Mouse (Mus musculus) liver, embryonic 16.5 days (tissue): ENCODE data around the gene Gatc. TPM values are rescaled to one million over a fixed set of nuclear protein-coding genes. Genes with fewer than 3 reads are reported as not detected.

Source experiments
- ATAC-seq: fragments of 200-750 bp; cut with Nextera tagmentation; 2 replicates; pipeline ENCODE4 v1.8.0; 2017; ENCODE audit warnings: low read depth, mild to moderate bottlenecking, moderate number of reproducible peaks, moderate library complexity
- H3K27ac ChIP-seq: fragments of 300-500 bp; sonication (generic); 2 replicates; pipeline ENCODE4 v1.5.1; 2014; ENCODE audit warnings: mild to moderate bottlenecking, low read length
- H3K27me3 ChIP-seq: fragments of 300-500 bp; sonication (generic); 2 replicates; pipeline ENCODE4 v1.6.1; 2014; ENCODE audit warnings: low read depth, low read length, mixed read lengths; ENCODE audit not compliant: control insufficient read depth, insufficient read depth
- H3K36me3 ChIP-seq: fragments of 300-500 bp; sonication (generic); 2 replicates; pipeline ENCODE4 v1.6.1; 2014; ENCODE audit warnings: mild to moderate bottlenecking; ENCODE audit not compliant: control insufficient read depth, insufficient read depth
- H3K4me1 ChIP-seq: fragments of 300-500 bp; sonication (generic); 2 replicates; pipeline ENCODE4 v1.6.1; 2014; ENCODE audit warnings: low read depth, low read length, mixed read lengths; ENCODE audit not compliant: control insufficient read depth
- H3K4me2 ChIP-seq: fragments of 300-500 bp; sonication (generic); 2 replicates; pipeline ENCODE4 v1.6.1; 2014; ENCODE audit warnings: low read depth, low read length, mixed read lengths
- H3K4me3 ChIP-seq: fragments of 300-500 bp; sonication (generic); 2 replicates; pipeline ENCODE4 v1.5.1; 2014; ENCODE audit warnings: low read depth, mild to moderate bottlenecking, low read length
- H3K9ac ChIP-seq: fragments of 300-500 bp; sonication (generic); 2 replicates; pipeline ENCODE4 v1.6.1; 2014; ENCODE audit warnings: low read depth, low read length
- H3K9me3 ChIP-seq: fragments of 300-500 bp; sonication (generic); replicated peaks from 2 replicates; pipeline ENCODE4 v1.6.1; 2016; ENCODE audit warnings: low read length; ENCODE audit not compliant: control insufficient read depth
- WGBS: fragments of 180-500 bp; shearing (Covaris S2); extraction: QIAGEN DNeasy Blood & Tissue Kit; methylation state at CpG from one replicate; pipeline ENCODE4 v1.1.7; 2014; ENCODE audit not compliant: insufficient replicate concordance; 5-methylcytosine and 5-hydroxymethylcytosine counted together
- polyA plus RNA-seq: library from polyadenylated mRNA; unstranded; fragments of >200 nt; fragmentation: Nextera tagmentation; extraction: Ambion mirVana; gene quantifications from 2 replicates; pipeline ENCODE4 v1.2.1, GENCODE M21; 2015

Gene Gatc
- polyA plus RNA-seq, 1 experiment from 2014 or later: 13.4 TPM

DNA sequence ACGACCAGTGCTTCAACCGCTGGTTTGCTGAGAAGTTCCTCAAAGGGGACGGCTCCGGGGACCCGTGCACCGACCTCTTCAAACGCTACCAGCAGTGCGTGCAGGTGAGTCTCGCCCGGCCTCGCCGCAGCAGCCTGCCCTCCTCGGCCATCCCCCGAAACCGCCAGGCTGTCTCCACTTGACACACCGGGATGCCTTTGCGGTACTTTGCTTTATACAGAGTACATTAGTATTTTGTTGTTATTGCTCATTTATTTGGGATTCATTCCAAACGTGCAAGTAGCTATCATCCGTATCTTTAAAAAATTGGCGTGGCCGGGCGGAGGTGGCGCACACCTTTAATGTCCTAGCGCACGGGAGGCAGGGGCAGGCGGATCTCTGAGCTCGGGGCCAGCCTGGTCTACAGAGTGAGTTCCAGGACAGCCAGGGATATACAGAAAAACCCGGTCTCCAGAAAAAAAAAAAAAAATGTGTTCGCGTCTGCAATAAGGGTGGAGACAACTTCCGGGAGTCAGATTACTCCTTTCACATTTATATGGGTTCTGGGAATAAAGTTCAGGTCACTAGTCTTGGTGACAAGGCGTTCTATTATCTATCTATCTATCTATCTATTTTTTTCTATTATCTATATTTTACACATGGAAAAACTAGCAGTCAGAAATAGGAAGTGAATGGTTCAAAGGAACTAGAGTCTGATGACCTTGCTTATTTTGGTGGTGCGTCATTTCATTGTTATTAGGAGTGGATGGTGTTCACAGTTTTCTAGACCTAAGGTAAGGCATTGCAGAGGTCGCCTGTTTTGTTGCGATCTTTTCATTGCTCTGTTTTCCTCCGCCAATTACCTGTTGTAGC is 562 bp upstream of the Gatc start:
- WGBS: 6% methylated on average over 36 of the region's 36 CpGs
- Histone ChIP-seq H3K4me2 (peak overlapping the region; percentile 68), H3K27me3 (no peaks in the 10 kb centered on the region), H3K36me3 (peaks cover 33% of the 10 kb centered on the region), H3K27ac (peak overlapping the region; percentile 89), H3K4me1 (peaks cover 20% of the 10 kb centered on the region), H3K9ac (peak overlapping the region; percentile 96), H3K9me3 (no peaks in the 10 kb centered on the region), H3K4me3 (peak overlapping the region; percentile 93)
- ATAC-seq: peak; percentile 47

DNA sequence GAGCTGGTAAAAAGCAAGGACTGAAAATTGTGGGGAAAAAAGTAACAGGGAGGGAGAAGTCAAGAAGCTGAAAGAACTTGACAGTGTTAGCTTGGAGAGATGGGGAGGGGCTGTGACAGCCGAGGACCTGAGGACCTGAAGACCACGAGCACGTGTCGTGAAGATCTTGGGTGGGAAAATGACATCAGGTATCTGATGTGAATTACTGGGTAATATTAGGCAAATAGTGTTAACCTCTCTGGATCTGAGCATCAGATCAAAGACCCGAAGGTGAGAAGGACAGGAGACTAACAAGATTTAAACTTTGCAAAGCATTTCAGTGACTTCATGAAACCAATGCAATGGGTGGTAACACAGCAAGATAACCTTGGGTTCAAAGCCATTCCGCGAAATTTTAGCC is 971 bp downstream of the Gatc start:
- no peak for ATAC-seq
- peak overlapping the region; percentile 96 for H3K9ac ChIP-seq
- no peaks in the 10 kb centered on the region for H3K9me3 ChIP-seq
- peak overlapping the region; percentile 93 for H3K4me3 ChIP-seq
- H3K4me1 ChIP-seq: peaks cover 20% of the 10 kb centered on the region
- peak overlapping the region; percentile 68 for H3K4me2 ChIP-seq
- H3K27me3 ChIP-seq: no peaks in the 10 kb centered on the region
- peaks cover 33% of the 10 kb centered on the region for H3K36me3 ChIP-seq
- WGBS: 8% methylated on average over 7 of the region's 7 CpGs
- peak overlapping the region; percentile 46 for H3K27ac ChIP-seq

DNA sequence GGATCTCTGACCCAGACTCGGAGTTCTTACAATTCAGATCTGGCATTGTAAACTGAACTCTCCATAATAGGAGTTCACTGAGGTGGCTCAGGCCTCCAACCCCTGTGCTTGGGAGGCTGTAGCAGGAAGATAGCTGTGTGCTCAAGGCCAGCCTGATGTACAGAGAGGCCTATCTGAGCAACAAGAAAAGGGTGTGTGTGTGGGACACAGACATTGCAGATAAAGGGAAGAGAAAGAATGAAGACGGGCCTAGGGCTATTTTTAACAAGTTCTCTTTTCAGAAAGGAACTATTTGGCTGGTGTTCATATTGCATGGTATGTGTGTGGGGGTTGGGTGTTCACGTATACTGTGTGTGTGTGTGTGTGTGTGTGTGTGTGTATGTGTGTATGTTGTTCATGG is 7.4 kb downstream of the Gatc start:
- WGBS: 11% methylated on average over 3 of the region's 3 CpGs
- no peak overlapping the region; the same call in 1 of the 2 replicates for H3K4me3 ChIP-seq
- H3K9me3 ChIP-seq: no peaks in the 10 kb centered on the region
- H3K4me2 ChIP-seq: peak overlapping the region; percentile 50
- peaks cover 55% of the 10 kb centered on the region for H3K36me3 ChIP-seq
- peak overlapping the region; percentile 76 for H3K27ac ChIP-seq
- H3K9ac ChIP-seq: peak overlapping the region; percentile 4; the same call in 1 of the 2 replicates
- no peaks in the 10 kb centered on the region for H3K27me3 ChIP-seq
- peak; percentile 97 for ATAC-seq
- H3K4me1 ChIP-seq: peaks cover 49% of the 10 kb centered on the region

DNA sequence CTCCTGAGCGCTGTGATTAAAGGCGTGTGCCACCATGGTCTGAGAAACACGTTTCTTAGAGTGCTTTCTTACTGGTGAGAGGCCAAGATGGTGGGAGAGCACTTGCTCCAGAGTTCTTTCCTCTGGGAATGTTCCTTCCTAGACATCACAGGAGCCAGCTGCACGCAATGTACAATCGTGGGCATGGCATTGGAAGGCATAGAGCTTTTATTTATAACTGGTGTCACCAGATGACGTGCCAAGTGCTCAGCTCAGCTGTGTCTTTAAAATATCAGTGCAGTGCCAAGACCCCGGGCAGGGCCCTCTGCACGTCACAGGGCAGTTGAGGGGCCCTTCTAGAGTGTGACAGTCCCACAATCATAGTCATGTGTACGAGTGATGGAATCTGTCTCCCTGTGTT is 10.0 kb downstream of the Gatc start:
- H3K36me3 ChIP-seq: peaks cover 52% of the 10 kb centered on the region
- H3K4me2 ChIP-seq: no peak overlapping the region
- no peak for ATAC-seq

DNA sequence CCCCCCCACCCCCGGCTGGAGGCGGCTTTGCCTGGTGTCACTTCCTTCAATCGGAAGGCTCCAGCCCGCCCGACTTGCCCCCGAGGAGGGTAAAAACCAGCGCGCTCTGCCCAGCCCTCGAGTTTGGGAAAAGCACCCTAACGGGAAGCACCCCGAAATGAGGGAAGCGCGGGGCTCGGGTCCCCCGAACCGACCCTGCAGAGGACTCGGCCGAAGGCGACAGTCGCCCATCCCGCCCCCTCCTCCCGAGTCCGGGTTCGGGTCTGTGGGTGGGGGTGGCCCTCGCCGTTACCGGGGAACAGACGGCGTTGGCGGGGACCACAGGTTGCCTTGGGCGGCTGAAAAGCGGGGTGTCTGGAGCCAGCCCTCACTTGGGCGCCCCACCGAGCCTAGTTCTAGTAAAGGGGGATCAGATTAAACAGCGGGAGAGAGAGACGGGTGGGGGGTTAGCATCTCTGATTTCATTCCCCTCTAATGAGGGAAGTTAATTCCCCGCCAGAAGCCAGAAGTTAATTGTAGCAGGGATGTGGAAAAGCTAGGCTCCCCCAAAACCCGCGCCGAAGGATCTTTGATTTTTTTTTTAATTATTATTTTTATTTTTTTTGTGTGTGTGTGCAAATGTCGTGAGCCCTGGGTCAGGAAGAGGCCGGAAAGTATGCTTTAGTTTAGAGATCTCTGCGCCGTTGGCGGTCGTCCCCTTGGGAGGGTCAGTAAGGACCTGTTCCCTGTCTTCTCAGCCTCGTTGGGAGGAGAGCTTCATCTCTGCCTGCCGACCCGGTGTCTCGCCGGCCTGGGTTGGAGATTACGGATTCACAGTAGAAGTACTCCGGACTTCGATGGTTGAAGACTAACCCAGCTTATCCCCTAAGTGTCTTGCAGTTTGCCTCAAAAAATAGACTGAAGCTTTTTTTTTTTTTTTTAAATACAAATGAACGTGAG is 13.1 kb downstream of the Gatc start:
- peaks cover 45% of the 10 kb centered on the region for H3K4me1 ChIP-seq
- H3K27ac ChIP-seq: peak overlapping the region; percentile 92
- H3K9ac ChIP-seq: peak overlapping the region; percentile 97
- peaks cover 28% of the 10 kb centered on the region for H3K36me3 ChIP-seq
- H3K4me2 ChIP-seq: peak overlapping the region; percentile 79
- under 1% methylated on average over 53 of the region's 55 CpGs for WGBS
- no peaks in the 10 kb centered on the region for H3K9me3 ChIP-seq
- H3K4me3 ChIP-seq: peak overlapping the region; percentile 92
- H3K27me3 ChIP-seq: no peaks in the 10 kb centered on the region
- no peak for ATAC-seq

More for the DNA sequence above, 10.0 kb downstream of the Gatc start:
- Histone ChIP-seq H3K4me1 (peaks cover 53% of the 10 kb centered on the region), H3K9me3 (no peaks in the 10 kb centered on the region), H3K27me3 (no peaks in the 10 kb centered on the region), H3K4me3 (no peak overlapping the region), H3K27ac (no peak overlapping the region), H3K9ac (no peak overlapping the region)
- WGBS: 79% methylated on average over 9 of the region's 9 CpGs

DNA sequence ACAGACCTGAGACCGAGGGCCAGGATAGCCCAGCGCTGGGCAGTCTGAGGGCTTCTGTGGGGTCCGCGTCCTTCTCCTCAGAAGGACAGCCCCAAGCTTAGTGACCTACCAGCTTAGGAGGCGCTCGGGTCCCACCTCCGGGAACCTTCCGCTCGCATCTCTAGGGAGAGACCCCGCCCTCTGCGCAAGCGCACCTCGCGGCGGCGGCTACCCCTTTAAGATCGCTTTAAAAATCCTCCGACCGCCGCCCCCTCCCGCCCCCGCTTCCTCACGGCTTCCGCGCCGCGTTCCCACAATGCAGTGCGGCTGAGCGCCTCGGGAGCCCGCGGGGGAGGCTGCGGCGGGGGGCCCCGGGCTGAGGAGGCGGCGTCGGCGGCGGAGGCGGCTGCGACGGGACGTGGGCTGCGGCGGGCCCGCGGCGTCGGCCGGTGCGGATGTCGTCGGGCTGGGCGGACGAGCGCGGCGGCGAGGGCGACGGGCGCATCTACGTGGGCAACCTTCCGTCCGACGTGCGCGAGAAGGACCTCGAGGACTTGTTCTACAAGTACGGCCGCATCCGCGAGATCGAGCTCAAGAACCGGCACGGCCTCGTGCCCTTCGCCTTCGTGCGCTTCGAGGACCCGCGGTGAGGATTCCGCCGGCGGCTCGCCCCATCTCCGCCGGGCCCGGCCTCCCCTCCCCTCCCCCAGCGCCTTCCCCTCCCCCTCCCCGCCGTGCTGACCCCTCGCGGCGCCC is 13.9 kb downstream of the Gatc start, which contains the start of gene Srsf9:
Gene Srsf9, plus strand, starts transcription at position 303 of the 735 bp plus-strand sequence.
- Histone ChIP-seq H3K4me1 (peaks cover 39% of the 10 kb centered on the region), H3K4me2 (peak within 1 kb of the TSS; percentile 79), H3K27me3 (no peaks in the 10 kb centered on the region), H3K36me3 (peaks cover 20% of the 10 kb centered on the region), H3K9me3 (no peaks in the 10 kb centered on the region), H3K9ac (peak within 1 kb of the TSS; percentile 97), H3K4me3 (peak within 1 kb of the TSS; percentile 92), H3K27ac (peak within 1 kb of the TSS; percentile 92)
- ATAC-seq: peak; percentile 90
- whole genome bisulfite sequencing: 0% methylated on average over 84 of the region's 97 CpGs

DNA sequence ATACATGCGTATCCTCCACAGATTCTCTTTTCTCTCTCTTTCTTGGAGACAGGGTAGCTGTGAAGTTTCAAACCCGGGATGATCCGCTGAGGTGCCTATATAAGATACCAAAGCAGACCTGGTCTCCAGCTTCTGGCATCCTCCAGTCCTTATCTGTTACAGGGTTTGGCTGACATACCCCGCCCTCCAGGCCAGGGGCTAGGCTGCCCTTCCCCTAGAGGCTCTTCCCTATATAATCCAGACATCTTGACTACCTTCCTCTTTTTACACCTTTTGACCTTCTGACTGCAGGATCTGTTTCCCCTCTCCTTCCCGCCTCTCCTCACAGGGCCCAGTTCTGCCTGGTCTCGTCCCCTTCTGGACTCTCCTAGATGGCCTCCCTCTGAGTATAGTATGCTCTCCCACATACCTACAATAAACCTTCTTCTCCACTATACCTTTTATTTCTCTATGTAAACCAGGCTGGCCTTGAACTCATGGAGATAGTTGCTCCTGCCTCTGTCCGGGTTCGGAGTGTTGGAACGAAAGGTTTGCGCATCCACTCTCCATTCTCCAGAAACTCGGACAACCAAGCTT is 14.6 kb downstream of the Gatc start:
- 6% methylated on average over 11 of the region's 11 CpGs for WGBS
- Histone ChIP-seq H3K4me3 (peak overlapping the region; percentile 92), H3K36me3 (peaks cover 14% of the 10 kb centered on the region), H3K9me3 (no peaks in the 10 kb centered on the region), H3K27ac (peak overlapping the region; percentile 92), H3K4me1 (peaks cover 37% of the 10 kb centered on the region), H3K9ac (peak overlapping the region; percentile 97), H3K4me2 (peak overlapping the region; percentile 79), H3K27me3 (no peaks in the 10 kb centered on the region)
- ATAC-seq: peak; percentile 83
